Mouse (Mus musculus): ENCODE measurements around the gene Cfap100.

Gene Cfap100

GRCm38 (mm10) chr6:90428380-90428974 is at the start of gene Cfap100:
TSS of gene Cfap100 (minus strand) at chr6:90428797.
- peak; percentile 84 for DNase-seq

DNA sequence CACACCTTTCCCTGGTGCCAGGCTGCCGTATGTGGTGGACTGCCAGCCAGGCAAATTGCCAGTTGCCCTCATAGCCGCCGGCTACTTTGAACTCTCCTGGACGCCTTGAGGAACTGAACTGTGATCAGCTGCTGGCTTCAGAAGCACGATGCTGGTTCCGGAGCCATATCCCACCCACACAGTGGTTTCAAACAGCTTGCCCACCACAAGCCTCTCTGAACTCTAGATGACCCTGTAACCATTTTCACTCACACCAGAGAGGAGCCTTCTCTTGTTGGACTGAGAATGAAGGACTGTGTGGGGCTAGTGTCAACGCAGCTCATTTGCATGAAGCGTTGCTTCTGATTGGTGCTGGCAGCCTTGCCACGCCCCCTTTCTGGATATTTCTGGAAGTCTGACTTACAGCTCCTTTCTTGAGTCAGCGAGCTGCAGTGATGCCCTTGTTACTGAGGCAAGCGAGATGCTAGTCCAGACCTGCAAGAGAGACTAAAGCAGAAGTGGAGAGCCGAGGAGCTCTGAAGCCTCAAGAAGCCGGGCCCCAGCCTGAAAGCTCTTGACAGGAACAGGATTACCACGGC is 48.4 kb upstream of the Cfap100 start:
- peak; percentile 83 for DNase-seq

DNA sequence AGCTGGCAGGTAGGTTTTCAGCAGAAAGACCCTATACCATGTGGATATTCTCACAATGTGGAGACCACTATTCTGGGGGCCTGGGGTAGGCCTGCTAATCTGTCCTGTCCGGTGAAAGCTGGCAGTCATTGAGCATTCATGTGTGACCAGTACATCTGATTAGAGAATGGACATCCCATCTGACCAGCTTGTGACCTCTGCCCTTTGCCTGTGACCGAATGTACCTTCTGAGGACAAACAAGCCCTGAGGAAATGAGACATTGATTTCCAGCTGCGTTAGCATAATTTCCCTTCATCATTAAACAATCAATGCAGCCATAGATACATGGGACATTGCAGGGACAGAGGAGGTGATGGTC is 47.2 kb upstream of the Cfap100 start:
- no peak for DNase-seq

DNA sequence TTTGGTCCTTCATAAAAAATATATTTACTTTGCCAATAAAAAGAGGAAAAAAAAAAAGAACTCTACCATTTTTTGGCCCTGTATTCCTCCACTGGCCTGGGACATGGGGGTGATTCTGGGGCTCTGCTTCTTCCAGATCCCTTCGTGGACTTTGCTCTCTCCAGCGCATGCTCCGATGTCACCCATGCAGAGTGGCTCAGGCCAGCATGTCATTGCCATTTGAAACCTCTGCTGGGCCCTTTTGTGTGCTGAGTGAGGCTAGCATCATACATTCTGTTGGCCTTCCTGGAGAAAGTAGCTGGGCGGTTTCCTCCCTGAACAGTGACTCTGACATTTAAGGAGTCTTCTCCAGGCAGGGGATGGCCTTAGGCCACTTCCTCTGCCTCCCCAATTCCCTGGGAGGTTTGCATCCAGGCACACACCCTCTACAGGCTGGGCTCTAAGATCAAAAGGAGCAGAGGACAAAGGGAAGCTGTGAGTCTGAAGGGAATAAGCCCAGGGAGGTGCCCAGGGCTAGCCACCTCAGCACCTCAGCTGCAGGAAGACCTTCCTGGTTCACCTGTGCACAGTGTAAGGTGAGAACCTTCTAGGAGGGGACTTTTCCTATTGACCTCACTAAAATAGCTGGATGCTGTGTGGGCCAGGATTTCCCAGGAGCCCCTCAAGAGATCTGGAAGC is 46.7 kb upstream of the Cfap100 start:
- no peak for DNase-seq

DNA sequence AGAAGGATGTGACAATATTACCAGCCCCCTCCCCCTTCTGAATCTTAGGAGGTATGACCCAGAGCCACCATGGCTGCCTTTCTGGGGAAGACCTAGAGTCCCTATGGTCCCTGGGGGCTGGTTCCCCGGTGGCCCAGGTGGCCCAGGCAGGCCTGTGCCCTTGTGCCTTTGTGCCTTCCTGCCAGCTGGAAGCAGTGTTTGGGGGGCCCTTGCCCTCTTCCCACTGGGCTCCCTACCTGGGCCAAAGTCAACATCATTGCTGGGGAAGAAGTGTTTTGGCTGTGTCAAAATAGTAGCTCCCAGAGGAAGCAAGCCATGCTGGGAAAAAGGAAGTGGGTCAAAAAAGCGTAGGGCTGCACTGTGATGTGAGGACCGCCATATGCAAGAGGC is 45.8 kb upstream of the Cfap100 start:
- no peak for DNase-seq

DNA sequence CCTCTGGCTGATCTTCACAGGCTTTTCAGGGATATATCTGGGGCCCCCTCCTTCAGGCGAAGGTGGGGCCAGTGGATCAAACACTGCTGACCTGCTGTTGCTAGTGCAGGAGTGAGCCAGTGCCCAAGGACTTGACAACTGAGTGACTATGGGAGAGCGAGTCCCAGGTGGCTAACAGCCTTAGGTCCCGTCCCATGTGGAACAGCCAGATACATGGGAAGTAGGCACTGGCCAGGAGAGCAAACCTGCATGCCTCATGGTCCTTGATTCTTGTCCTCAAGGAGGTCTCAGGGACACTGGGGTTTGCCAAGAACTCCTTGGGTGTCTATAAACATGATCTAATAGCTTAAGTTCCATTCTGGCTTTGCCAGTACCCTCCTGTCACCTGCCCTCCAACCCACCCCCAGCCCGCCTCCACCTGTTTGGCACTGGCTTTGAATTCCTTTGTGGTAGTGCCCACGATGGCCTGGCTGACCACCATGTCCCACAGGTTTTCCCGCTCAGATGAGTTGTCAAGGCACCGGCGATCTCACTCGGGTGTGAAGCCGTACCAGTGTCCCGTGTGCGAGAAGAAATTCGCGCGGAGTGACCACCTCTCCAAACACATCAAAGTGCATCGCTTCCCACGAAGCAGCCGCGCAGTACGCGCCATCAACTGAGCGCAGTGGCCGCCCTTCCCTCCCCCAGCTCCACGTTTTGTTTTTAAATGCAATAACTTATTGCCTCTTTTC is 45.2 kb upstream of the Cfap100 start:
- DNase-seq: no peak

DNA sequence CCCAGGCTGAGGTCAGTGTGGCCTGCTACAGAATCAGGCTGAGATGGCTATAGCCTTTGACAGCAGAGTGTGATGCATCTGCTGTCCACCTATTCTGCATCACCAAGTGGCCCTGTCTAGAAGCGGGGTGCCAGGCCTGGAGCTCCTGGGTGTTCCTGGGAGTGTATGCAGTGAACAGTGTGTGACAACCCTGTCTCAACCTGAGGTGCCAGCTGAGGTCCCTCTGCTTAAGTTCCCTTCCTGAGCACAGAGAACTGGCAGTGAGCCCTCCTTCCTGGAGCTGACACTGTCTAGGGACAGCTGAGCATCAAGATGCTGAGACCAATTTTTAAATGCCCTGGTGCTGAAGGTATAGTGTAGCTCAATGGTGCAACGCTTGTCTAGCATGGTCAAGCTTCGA is 44.1 kb upstream of the Cfap100 start:
- no peak for DNase-seq

DNA sequence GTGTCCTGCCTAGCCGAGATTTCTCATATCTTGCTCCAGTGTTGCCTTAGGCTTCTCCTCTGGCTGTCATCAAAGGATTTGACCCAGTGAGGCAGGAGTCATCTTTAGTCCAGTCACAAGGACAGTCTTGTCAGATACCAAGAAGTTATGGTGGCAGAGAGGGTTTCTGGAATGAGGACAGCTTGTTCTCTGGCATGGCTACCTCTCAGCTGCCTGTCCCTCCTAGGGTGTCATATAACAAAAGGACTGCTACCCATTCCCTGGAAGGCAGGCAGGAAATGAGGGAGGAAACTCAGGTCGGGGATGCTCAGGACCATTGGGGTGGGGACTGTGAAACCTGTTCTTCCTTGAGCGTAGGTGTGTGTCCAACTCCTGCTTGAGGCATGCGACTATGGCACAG is 43.5 kb upstream of the Cfap100 start:
- DNase-seq: no peak

DNA sequence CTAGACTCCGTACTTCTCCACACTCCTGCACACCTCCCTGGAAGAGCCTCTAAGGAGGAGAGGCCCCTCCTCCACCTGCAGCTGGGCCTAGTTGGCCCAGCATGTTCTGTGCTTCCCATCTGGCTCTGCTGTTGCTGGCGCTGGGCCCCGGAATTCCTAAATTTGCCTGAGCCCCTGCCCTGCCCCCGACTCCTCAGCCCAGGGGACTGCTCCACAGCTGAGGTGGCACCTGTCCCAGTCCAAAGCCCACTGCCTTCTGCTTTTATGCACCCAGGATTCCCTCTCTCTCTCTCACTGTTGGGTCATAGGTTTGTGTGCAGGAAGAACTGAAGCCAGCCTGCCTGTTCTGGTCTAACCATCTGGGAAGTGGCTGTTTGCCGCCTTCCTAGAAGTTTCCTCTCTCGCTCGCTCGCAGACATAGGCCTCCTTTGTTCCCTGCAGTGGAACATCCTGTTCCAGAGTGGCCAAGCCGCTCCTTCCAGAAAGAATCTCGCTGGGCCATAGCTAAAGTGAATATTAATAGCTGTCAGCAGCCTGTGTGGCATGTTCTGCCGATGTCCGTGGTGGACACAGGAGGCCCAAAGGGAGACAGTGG is 42.4 kb upstream of the Cfap100 start:
- peak; percentile 53 for DNase-seq

DNA sequence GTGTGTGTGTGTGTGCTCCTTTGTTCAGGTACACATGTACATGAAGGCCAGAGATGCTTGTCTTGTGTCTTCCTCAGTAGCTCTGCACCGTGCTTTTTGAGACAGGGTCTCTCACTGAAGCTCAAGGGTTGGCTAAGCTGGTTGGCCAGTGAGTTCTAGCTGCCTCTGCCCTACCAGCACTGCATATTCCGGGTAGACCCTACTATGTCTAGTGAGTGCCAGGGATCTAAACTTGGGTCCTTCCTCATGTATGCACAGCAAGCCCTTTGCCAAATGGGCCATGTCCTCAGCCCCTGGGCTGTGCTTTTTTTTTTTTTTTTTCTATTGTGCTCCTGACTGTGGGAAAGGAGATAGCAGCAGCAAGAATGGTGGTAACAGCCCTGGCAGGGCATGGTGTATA is 41.7 kb upstream of the Cfap100 start:
- no peak for DNase-seq

DNA sequence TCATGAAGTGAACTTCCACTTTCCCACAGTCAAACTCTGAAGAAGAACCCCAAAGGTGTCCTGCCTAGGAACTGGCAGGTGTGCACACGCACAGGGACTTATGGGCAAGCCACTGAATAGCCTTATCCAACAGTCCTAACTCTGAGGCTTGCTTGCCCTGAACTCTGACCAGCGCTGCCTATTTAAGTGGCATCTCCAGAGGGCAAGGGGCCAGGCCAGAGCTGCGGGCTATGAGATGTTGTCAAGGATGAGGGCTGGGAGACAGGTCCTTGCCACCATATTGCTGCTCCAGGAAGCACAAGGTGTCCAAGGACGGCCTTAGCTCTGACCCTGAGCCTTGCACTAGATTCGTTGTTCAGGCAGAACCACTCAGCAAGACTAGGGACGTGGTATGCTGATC is 40.4 kb upstream of the Cfap100 start:
- DNase-seq: no peak

DNA sequence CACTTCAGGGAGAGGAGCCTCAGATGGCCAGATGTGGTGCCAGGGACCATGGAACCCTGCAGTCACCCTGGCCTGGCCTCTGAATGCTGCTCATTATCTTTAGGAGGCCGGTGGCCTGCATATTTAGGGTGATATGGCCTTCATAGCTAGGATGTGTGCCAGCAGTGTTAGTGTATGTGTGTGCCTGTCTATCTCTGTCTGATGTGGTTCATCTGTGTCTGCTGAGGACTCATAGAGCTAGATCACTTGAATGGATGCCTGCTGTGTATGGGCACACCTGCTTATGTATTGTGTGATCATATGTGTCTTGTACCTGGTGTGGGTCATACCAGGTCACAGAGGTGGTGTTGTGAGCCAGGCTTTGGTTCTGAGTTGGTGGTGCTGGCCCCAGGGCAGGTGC is 39.6 kb upstream of the Cfap100 start:
- no peak for DNase-seq

GRCm38 (mm10) chr6:90466847-90467410 is 38.3 kb upstream of the Cfap100 start:
- DNase-seq: no peak

- DNase-seq: no peak
Measured at GRCm38 (mm10) chr6:90466079-90466478, 37.5 kb upstream of the Cfap100 start.

GRCm38 (mm10) chr6:90465028-90465640 is 36.5 kb upstream of the Cfap100 start:
- no peak for DNase-seq

- no peak for DNase-seq
Measured at GRCm38 (mm10) chr6:90463890-90464421, 35.4 kb upstream of the Cfap100 start.

DNA sequence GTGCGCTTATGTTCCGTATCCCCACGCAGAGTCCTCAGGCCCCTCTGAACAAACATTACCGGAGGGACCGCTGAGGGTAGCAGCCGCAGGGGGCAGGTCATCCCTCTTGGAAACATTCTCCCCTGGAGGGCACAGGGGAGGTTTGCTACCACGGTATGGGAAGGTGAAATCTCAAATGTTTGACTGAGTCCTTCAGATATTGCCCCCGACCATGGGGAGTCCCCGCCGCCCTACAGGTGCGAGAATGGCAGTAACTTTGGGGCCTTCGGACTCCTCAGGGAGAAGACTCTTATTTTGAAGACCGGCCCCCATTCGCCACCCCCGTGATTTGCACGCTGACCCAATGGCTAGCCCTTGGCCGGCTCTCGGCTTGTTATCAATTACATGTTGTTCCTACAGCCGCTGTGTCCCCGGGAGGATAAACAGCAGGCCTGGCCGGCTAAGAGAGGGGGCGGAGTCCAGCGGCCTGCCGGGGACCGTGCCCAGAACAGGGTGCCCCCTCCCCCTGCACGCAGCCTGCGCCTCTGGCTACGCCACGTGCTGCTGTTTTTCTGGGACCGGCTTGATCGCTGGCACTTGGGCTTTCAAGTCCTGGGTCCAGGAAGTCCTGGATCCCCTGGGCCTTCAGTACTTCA is 34.7 kb upstream of the Cfap100 start:
- DNase-seq: peak; percentile 96

- no peak for DNase-seq
Measured at GRCm38 (mm10) chr6:90462841-90463227, 34.2 kb upstream of the Cfap100 start.

DNA sequence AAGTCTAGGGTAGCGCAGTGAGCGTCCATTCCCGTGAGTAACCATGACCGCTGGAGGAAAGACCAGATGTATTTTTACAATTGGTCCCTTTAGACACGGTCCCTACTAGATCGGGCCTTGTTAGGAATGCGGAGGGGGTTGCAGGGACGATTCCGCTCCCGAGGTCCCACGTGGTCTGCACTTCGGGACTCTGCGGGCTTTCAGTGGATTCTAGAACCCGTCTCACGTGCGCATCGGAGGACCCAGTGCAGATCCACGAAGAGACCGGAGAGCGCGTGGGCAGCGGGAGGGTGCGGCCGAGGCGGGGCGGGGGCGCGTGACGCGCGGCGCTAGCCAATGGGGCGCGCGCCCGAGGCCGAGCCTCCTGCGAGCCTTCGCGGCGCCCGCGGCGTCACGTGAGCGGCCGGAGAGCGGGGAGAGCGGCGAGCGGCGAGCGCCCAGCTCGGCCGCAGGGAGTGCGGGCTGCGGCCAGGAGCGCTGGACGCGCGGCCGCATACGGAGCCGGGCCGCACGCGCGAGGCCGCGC is 33.6 kb upstream of the Cfap100 start, which contains the start of gene Klf15:
Klf15 (plus strand) TSS at position 396 of the 526 bp plus-strand sequence.
- peak; percentile 92 for DNase-seq

- DNase-seq: no peak
Measured at GRCm38 (mm10) chr6:90461771-90462170, 33.2 kb upstream of the Cfap100 start.

DNA sequence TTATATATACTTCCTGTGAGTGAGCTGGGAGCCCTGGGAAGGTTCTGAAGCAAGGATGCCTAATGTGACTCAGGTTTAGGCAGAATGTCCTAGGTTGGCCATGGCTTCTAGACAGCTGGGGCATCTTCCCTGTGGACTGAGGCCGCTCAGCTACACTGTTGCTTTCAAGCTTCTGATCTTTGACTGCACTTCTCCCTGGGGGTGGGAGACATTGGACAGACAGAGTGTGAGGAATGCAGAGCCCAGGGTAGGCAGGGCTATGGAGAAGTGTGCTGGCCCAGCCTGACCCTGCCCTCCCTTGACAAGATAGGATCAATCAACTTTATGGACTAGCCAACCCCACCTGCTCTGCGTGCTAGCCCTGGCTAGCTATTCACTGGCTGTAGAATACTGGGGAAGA is 32.6 kb upstream of the Cfap100 start:
- DNase-seq: no peak

DNA sequence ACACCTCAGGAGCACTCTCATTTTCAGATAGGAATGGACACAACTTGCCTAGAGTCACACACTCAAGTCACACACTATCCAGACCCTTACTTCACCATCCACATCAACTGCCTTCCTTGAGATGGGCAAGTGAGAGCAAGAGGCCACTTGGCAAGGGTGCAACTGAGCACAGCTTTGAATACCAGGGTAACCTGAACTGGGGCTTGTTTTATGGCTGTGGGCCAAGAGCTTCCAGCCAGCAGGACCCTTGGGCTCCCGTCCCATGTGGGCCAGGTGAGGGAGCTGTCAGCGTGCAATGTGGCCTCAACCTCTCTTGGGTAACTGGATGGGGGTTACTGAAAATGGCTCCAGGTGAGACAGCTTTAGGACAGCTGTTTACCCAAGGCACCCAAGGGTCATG is 28.8 kb upstream of the Cfap100 start:
- peak; percentile 76 for DNase-seq

Data from kidney, postnatal 14 days (tissue).